Mouse (Mus musculus): ENCODE results near the gene Socs7.

Socs7 gene

DNA sequence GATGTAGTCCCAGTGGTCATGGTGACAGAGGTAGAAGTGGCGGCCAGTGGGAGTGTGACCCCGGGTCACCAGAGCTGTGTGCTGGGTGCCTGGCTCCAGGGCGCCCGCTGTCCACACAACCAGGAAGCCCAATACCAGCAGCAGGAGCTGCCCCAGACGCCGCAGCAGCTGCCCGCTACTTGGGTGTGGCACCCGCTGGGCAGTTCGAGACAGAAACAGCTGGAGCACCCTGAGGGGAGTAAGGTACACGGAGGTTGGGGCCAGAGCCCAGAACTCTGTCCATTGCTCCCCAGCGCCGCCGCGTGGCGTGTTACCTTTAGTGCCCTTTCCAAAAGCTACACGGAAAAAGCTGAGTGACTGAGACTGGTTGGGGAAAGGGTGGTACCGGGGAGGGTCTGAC, 18.7 kb upstream of the Socs7 start:
- no peak for DNase-seq (ENCODE audit: low read depth)

DNA sequence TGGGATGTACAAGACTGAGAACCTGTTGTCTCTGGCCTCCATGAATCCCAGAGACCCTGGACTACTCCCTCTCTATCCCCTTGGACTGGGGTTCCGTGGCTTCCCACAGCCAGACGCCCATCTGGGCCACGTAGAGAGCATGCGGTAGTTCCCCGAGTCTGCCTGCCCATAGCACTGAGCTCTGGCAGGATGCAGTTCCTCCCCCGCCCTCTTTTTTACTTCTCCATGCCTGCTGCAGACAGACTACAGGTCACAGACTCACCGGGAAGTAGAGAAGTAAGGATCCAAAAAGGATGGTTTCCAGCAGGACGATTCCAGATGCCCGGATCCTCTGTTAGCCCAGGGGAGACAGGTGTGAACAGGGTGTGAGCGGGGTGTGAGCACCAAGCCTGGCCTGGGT, 16.9 kb upstream of the Socs7 start:
- no peak for DNase-seq (ENCODE audit: low read depth)

DNA sequence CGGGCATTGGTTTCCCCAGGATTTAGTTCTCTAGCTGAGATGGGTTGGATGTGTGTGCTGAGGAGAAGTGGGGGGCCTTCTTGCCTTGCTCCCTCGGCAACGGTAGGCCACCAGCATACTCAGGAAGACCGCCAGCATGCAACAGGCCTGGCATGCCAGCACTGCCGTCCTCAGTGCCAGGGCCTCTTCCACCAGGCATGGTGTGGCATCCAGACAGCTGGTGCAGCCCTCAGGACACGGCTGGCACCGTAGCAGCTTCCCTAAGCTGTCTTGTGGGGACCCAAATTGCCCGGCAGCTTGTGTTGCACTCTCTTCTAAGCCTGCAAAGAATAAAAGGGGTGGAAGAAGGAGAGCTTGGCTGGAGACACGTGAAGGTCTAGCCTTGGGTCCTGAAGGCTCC, 16.0 kb upstream of the Socs7 start:
- no peak for DNase-seq (ENCODE audit: low read depth)

DNA sequence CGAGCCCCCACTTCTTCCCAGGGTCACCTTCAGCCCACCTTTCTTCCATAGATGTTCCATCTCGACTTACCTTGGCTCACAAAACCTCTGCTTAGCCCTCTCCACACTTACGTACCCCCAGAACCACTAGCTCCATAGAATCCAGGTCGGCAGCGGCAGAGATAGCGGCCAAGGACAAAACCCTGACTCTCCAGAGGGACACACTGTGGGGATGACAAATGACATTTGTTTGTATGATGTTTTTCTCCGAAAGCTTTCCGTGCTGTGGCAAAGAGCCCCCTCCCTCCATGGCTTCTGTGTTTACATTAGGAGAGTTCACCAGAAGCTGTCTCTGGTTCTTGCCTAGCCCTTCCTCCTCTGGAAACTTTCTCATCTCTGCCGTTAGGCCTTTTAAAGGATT, 15.1 kb upstream of the Socs7 start:
- DNase-seq (ENCODE audit: low read depth), result no peak

DNA sequence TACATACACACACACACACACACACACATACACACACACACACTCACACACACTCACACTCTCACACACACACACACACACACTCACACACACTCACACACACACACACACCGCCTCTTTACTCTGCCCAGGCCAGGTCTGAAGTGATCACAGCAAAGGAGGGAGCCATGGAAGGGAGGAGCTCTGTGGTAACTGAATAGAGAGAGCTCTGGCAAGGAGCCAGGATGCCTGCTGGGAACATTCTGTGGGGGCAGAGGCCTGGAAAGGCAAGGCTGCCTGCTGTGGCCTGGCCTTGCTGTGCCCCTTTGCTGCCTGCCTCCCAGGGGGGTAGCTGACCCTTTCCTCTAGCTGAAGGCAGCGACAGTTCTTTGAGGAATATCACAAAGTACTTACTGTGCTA, 12.3 kb upstream of the Socs7 start:
- DNase-seq (ENCODE audit: low read depth), result no peak

DNA sequence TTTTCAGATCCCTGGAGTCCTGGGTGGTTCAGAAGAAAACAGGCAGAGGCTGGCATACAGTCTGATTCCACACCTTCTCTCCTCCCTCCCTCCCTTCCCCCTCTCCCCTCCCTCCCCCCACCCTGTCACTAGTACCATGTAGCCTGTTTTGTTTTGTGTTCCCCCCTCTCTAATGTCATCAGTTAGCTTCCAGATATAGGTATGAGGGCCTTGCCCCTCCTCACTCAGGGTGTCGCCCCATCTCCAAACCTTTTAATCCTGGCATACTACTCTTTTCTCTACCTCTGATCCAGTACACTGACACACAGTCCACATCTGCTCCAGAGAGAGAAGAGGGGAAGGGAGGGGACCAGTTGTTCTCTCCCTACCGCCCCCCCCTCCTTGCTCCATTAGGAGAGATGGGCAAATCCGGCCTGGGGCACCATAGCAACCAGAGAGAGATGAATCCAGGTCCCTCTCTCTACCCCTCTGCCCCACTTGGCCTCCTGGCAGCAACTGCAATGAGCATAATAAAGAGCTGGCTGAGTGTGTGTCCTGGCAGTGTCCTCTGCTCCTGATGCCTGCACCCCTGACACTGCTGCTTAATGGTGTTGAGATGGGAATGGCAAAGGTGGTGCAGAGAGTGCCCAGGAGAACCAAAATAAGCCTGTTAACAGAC, 10.2 kb upstream of the Socs7 start, which contains the start of gene Gpr179:
Gene Gpr179 (minus strand): TSS at position 51 of the 658 bp plus-strand sequence.
- no peak for DNase-seq (ENCODE audit: low read depth)

DNA sequence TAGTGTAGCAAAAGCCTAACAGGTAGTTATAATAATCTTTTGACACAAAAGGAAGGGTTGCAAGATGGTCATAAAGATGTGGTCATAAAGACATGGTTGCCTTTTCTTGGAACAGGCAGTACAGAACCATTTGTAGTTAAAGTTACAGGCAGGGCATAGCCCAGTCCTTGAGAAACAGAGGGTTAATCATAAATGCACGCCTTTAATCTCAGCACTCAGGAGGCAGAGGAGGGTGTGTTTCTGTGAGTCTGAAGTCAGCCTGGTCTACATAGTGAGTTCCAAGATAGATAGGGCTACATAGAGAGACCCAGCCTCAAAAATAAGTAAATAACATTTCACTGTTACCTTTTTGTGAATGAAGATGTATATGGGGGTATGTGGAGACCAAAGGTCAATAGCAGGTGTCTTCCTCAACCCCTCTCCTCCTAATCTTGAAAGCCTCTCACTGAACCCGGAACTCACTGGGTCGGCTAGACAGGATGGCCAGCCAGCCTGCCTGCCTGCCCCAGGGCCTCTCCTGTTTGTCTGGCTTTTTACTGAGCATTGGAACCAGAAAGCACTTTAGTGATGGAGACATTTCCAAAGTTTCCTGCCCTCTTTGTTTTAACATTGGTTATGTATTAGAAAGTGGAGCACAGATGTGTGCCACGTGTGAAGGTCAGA, 9.3 kb upstream of the Socs7 start:
- no peak for DNase-seq (ENCODE audit: low read depth)

DNA sequence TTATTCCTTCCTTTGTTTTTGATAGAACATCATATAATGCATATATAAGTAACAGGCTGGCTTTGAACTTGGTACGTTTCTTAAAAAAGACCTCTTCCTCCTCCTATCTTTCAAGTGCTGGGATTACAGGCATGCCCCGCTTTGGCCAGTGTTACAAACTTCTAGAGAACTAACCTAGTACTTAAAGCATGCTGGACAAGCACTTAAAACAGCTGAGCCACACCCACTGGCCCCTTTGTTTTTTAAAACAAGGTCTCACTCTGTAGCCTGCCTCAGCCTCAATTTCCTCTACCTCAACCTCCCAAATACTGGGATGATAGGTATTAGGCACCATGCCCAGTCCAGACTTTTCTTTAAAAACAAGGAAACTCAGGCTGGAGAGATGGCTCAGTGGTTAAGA, 7.7 kb upstream of the Socs7 start:
- DNase-seq (ENCODE audit: low read depth), result no peak

DNA sequence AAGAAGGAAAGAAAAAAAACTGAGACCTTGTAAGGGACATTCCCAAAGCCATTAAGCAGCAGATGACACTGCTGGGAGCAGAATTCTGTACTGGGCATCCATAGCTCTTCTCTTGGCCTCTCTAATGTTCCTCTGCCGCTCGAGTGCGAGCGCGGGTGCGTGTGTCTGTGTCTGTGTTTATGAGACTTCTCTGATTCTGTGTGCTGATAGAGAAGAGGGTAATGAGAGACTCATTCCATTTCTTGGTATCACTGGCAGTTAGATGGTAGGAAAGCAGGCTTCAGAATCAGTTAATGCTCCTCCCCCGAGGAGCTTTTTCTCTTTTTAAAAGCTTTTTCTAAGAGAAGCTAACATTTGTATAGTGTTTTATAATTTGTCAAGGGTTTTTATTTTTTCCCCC, 7.1 kb upstream of the Socs7 start:
- no peak for DNase-seq (ENCODE audit: low read depth)

DNA sequence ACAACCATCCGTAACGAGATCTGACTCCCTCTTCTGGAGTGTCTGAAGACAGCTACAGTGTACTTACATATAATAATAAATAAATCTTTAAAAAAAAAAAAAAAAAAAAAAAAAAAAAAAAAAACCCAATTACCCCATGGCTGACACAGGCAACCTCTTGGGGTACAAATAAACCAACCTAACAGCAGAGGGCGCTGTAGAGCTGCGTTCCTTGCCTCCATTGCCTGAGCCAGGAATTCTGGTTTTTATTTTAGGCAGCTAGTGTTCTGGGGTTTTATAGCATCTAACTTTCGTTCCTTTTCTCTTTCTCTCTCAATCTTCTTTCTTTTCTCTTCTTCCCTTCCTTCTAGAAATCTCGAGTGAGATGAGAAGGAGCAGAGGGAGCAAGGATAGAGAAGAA, 4.7 kb upstream of the Socs7 start:
- DNase-seq (ENCODE audit: low read depth), result peak; percentile 60

DNA sequence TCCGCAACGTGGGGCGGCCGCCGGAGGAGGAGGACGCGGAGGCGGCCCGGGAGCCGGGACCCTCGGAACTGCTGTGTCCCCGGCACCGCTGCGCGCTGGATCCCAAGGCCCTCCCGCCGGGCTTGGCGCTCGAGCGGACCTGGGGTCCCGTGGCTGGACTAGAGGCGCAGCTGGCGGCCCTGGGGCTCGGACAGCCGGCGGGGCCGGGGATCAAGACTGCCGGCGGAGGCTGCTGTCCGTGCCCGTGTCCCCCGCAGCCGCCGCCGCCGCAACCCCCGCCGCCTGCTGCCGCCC, 245 bp downstream of the Socs7 start:
- no peak for DNase-seq (ENCODE audit: low read depth)

DNA sequence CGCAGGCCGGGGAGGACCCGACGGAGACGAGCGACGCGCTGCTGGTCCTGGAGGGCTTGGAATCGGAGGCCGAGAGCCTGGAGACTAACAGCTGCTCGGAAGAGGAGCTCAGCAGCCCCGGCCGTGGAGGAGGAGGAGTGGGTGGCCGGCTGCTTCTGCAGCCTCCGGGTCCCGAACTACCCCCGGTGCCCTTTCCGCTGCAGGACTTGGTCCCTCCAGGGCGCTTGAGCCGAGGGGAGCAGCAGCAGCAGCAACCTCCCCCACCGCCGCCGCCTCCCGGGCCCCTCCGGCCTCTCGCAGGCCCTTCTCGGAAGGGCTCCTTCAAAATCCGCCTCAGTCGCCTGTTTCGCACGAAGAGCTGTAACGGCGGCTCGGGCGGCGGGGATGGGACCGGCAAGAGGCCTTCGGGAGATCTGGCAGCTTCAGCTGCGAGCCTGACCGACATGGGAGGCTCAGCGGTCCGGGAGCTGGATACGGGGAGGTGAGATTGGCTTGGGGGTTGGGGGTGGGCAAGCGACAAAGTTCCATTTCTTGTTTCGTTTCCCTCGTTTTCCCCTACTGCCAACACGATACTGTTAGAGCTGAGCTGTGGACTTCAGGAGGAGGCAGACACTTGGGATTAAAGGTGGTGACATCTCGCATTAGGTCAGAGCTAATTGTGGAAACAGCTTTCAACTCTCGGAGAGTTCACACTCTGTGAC, 742 bp downstream of the Socs7 start:
- DNase-seq (ENCODE audit: low read depth), result no peak

DNA sequence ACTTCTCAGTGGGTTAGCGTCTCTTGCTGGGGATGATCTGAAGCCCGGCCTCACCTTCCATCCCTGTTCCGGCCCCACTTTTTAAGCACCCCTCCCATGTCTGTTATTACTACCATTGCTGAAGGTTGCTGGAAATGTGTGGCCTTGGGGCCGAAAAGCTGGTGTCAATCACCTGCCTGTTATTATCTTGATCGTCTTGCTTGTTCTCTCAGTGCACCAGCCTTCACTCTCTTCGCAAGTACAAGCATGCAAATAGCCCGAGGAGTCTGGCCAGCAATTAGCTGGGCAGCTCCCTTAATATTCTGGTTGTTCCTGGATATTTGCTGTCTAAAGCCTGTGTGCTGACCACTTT, 1.3 kb downstream of the Socs7 start:
- no peak for DNase-seq (ENCODE audit: low read depth)

DNA sequence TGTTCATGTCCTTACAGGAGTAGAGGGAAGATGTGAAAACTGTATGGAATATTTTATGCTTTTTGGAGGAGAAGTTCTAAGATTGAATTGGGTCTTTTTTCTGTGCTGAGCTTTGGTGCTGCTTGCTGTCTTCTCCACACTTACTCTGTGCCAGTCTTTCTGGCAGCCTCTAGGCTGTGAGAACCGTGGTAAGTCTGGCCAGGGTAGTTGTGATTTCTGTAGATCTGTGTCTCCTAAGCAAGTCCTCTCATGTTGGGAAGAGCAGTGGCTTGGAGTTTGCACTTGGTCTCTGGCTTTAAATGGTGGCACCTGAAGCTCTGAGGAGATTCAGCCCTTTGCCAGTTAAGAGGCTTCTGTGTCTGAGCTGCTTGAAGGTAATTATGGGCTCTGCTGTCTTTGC, 3.2 kb downstream of the Socs7 start:
- no peak for DNase-seq (ENCODE audit: low read depth)

DNA sequence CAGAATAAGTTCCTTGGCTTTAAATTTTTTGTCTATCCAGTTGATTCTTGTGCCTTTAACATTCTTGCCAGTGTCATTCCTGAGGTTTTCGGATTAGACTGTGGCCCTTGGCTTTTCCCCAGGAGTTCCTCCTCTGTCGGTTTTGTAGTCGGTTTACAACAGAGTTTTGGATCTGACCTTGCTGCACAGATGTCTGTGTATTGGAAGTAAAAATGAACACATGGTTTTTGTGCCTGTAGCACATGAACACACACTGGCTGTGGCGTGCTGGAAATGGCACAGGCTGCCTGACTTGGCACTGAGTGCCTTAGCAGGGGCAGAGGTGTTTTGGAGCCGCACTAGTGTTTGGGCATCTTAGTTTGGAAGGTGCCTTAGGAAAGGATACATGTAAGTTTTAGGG, 6.2 kb downstream of the Socs7 start:
- DNase-seq (ENCODE audit: low read depth), result peak; percentile 46

DNA sequence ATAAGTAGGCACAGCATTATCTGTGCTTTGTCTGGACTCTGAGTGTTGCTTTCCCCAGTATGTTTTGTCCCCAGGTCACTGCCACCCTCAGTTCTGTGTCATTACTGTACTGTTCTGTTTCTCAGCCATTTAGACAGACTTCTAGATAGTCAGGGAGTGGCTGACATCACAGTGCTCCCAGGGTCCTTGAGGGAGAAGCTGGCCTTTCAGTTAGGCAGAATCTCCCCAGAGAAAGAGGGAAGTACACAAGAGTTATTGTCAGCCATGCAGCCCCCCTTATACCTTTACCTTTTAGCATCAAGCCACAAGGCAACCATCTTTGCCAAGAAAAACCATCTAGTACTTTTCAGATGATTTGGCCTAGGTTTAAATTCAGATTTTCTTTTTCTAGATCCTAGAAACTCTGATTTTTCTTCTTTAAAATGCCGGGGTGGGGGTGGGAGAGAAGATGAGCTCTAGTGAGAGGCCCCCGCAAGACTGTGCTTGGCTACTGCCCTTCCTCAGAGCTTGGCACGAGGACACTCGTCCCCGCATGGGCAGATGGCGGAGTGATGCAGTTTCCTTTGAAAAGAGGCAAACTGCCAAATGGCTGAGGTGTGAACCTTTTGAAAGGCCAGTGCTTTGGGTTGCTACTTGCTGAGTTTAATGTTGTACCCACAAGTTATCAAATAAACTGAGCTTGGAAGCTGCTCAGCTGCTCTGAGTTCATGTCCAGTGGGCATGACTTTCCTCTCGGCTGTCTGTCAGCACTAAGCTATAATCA, 8.2 kb downstream of the Socs7 start:
- no peak for DNase-seq (ENCODE audit: low read depth)

DNA sequence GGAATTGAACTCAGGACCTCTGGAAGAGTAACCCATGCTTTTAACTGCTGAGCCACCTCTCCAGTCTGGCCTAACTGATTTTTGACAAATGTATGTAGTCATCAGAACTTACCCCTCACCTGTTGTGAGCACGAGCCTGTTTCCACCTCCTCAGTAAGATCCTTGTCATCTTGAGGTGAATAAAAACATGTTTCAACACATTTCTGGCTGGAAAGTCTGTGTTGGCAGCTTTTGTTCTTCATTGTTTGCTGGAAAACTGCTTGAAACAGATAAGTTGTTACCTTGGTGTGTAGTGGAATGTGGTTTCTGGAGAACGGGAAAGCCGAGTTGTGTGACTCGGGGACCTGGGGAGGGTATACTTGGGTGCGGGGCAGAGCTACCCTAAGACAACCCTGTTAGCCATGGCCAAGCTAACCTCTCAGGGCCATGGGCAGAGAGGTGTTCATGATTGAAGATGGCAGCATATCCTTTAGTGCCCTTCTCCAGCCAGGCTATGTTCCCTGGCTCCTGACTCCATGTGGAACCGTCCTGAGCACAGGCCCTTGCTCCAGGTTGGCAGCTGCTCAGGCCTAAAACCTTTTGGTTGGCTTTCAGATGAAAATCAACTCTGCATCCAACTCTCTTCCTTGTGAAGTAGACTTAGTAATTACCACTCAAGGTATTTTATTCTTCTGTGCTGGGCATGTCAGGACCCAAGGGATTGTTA, 10.0 kb downstream of the Socs7 start:
- no peak for DNase-seq (ENCODE audit: low read depth)

DNA sequence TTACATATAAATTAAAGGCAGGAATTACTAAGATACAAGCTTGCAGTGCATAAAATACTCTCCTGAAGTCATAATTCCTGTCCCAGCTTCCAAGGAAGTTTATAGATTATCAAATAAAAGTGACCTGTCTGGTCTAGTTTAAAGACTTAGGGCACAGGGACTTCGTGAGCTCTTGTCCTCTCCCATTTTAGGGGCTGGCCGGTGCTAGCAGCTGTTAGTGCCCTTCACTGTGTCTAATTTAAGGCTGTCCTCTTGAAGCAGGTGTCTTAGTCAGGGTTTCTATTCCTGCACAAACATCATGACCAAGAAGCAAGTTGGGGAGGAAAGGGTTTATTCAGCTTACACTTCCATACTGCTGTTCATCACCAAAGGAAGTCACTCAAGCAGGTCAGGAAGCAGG, 11.1 kb downstream of the Socs7 start:
- no peak for DNase-seq (ENCODE audit: low read depth)

DNA sequence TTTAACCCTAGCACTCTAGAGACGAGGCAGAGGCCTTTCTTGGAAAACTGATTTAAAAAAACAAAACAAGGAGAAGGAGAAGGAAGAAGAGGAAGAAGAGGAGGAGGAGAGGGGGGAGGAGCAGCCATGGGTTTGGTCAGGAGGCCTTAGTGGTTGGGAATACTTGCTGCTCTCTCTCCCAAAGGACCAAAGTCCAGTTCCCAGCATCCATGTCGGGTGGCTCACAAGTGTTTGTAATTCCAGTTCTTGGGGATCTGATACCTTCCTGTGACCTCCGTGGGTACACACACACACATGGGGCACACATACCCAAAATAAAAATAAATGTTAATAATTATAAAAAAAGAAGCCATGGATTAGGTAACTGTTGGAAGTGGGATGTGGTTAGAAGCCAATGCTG, 17.7 kb downstream of the Socs7 start:
- DNase-seq (ENCODE audit: low read depth), result no peak

DNA sequence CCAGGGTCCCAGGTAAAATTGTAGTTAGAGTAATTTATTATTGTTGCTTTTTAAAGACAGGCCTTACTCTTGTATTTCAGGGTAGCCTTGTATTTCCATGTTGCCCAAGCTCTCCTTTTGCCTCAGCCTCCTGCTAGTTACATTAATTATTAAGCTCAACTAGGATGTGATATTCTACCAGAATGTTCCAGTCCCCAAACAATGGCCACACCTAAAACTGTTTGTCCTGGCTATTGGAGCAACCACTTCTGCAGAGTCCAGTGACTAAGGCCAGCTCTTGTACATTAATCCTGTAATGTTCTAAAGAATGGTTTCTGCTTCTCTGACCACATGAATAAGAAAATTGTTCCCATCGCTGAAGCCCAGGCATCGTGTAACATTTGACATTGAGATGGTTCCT, 20.7 kb downstream of the Socs7 start:
- no peak for DNase-seq (ENCODE audit: low read depth)

DNA sequence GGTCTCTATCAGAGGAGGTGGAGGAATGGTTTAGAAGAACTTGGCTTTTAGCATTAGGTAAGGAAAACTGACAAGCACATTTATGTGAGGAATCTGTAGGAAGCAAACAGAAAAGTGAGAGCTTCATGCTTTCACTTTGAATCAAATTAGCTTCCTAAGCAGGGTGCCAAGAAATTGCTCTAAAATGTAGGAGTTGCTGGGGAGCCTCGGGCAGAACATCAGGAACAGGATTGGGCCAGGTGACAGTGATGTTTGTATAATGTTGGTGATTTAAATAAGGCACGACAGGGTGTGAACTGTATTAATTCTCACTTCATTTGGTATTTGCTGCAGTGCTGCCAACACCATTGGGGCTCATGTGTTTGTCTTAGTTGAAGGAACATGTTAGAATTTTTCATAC, 21.4 kb downstream of the Socs7 start:
- no peak for DNase-seq (ENCODE audit: low read depth)

DNA sequence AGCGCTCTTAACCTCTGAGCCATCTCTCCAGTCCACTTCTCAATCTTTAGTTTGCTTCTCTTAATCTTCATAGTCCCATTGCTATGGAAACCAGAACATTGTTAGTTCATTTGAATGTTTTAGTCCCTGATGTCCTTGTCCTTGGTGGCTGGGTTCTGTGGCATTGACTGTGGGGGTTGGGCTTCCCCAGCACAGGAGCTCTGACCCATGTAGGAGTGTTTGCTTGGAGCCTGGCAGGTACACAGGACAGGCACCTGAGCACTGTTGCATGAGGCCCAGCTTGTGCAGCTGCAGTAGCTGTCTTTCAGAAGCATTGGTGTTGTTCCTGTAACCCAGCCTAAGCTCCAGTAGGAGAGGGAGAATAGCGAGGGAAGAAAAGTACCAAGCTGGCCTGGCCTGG, 25.5 kb downstream of the Socs7 start:
- no peak for DNase-seq (ENCODE audit: low read depth)

DNA sequence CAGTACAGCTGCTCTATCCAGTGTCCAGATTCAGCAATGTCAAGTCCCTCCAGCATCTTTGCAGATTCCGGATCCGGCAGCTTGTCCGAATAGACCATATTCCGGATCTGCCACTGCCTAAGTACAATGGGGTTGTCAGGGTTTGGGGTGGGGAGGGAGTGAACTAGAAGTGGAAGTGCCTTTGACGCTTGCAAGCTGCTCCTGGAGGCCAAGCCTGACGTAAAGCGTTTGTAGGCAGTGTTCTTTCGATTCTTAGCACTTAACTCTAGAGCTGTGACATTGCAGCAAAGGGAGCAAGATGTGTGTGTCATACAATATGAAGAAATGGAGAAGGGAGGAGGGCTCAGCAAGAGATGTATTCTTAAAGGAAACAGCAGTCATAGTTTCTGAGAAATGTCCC, 26.8 kb downstream of the Socs7 start:
- no peak for DNase-seq (ENCODE audit: low read depth)

Measured in fibroblast of lung, adult 2 months (primary cell).